Mouse (Mus musculus): ENCODE measurements around the gene Olfr340.
"Not testable (repeated sequence)": the region's sequence is repeated elsewhere in the genome, so short reads cannot be mapped to it uniquely, and the experiment has no call there.

The Olfr340 gene

DNA sequence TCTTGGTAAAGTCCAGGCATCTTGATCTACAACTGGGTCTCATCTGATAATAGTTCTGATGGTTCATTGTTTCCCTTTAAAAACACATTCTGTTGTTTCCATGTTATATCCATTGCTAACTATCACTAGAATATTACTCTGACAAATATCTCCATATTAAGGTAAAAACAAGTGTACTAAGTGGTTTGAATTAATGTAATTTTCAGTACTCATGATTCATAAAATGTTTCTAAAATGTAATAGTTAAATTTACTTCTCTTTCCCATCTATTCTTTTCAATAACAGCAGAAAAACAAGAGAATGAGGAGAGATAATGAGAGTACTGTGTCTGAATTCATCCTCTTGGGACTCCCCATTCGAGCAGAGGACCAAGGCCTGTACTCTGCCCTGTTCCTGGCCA is at the start of gene Olfr340:
TSS of gene Olfr340 (plus strand) at position 301 of the 400 bp plus-strand sequence.
- DNase-seq = no peak

DNA sequence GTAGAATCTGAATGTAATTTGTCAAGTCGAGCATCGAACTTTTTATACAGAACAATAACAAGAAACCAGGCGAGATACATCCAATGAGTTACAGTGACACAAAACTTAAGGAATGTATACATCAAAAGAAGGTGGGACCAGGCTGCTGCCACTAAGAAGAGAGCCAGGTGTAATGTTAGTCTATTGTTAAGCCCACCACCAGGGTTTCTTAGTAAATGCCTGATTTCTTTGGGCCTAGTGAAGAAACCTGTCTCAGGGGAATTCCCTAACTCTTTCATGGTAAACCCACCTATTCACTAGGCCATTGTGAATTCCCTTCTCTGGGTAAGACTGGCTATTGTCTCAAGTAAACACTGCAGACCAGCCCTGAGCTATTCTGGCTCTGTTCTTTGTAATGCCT is 37.2 kb upstream of the Olfr340 start:
- DNase-seq = not testable (repeated sequence)

DNA sequence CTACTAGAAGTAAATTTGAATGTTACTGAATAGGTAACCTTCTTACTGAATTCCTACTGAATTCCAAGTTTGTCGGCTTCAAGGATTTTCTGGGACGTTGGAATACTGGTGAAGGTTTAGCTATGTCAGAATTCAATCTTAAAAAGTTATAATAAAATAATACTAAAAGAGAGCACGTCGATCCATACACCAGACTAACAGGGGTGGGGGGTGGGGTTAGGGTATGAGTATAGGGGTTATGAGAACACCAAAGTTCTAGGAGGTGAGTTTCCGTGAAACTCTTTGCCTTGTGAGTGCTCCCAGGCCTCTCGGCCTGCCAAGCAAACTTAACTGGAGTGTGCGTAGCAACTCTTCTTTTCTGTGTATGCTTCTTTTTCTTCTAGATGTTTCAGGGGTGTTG is 36.8 kb upstream of the Olfr340 start:
- not testable (repeated sequence) for DNase-seq

DNA sequence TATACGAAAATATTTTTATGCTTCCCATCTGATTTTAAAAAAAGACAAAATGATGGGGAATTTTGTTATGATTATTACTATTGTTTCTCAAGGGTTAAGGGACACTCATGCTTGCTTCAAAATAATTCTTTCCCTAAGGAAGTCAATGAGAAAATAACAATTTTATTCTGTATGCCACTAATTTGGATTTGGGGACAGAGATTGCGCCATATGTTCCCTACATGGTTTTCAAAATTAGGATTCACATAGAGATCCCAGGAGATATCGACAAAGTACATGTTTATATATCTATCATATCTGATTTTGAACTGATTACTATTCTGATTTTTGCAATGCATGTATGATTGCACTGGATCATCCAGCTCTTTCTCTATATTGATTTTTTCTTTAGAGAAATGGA is 33.7 kb upstream of the Olfr340 start, which contains the start of gene Olfr339:
TSS of gene Olfr339 (plus strand) at position 301 of the 400 bp plus-strand sequence.
- no peak for DNase-seq

DNA sequence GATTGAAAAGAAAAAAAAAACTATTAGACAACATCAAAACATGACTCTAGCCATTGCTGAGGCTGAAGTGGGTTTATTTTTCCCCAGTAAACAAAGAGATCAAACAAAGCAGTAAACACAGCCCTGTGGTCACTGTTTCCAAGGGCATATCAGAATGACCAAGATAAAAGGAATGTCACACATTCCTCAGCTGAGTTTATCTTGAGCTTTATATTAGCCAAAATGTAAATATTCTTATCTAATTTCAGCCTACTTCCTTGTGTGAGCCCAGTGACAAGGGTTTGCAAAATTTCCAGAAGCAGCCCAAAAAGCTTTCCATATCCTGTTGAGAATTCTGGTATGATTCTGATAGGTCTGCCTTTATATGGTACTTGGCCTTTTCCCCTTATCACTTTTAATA is 21.2 kb downstream of the Olfr340 start:
- DNase-seq = no peak

DNA sequence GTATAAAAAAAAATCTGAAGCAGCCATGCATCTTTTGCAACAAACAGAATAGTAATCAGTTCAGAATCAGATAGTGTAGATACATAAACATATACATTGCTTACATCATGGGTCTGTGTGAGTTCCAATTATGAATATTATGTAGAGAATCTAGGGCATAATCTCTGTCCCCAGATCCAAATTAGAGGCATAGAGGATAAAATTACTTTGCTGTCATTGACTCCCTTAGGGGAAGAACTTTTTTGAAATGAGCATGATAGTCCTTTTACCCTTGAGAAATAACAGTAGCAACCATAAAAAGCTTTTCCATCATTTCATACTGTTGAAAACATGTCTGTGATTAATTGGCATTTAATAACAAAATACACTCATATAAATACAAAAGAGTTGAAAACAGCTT is 30.0 kb downstream of the Olfr340 start, which contains the start of gene Olfr341:
TSS of gene Olfr341 (minus strand) at position 101 of the 400 bp plus-strand sequence.
- DNase-seq = no peak
